Mouse (Mus musculus) intestine, embryonic 14.5 days (tissue): ENCODE results near the gene Celf3. TPM values are rescaled to one million over a fixed set of nuclear protein-coding genes. Genes with fewer than 3 reads are reported as not detected.

Source experiments
- ATAC-seq: fragments of 200-750 bp; cut with Nextera tagmentation; replicated peaks from 2 replicates; pipeline ENCODE4 v1.8.0; 2017; ENCODE audit warnings: low read depth, moderate number of reproducible peaks, moderate TSS enrichment, moderate library complexity; ENCODE audit not compliant: low FRiP score, low TSS enrichment
- DNase-seq: peaks from one replicate; pipeline ENCODE4 v3.0.0-alpha.2; 2018; ENCODE audit warnings: low spot score
- H3K27ac ChIP-seq: fragments of 300-500 bp; sonication (generic); 2 replicates; pipeline ENCODE4 v1.5.1; 2014; ENCODE audit warnings: low read depth, mild to moderate bottlenecking, control low read depth
- H3K27me3 ChIP-seq: fragments of 300-500 bp; sonication (generic); replicated peaks from 2 replicates; pipeline ENCODE4 v1.6.1; 2014; ENCODE audit warnings: low read length, control low read depth; ENCODE audit not compliant: control insufficient read depth, insufficient read depth
- H3K36me3 ChIP-seq: fragments of 300-500 bp; sonication (generic); 2 replicates; pipeline ENCODE4 v1.6.1; 2014; ENCODE audit warnings: low read length, control low read depth; ENCODE audit not compliant: control insufficient read depth, insufficient read depth
- H3K4me1 ChIP-seq: fragments of 300-500 bp; sonication (generic); replicated peaks from 2 replicates; pipeline ENCODE4 v1.6.1; 2014; ENCODE audit warnings: low read length, control low read depth, mixed read lengths; ENCODE audit not compliant: control insufficient read depth, insufficient read depth
- H3K4me2 ChIP-seq: fragments of 300-500 bp; sonication (generic); 2 replicates; pipeline ENCODE4 v1.6.1; 2014; ENCODE audit warnings: low read length
- H3K4me3 ChIP-seq: fragments of 300-500 bp; sonication (generic); 2 replicates; pipeline ENCODE4 v1.5.1; 2014; ENCODE audit warnings: low read depth, low read length, control low read depth, mixed read lengths
- H3K9ac ChIP-seq: fragments of 300-500 bp; sonication (generic); 2 replicates; pipeline ENCODE4 v1.6.1; 2014; ENCODE audit warnings: mild to moderate bottlenecking, low read length
- H3K9me3 ChIP-seq: fragments of 300-500 bp; sonication (generic); 2 replicates; pipeline ENCODE4 v1.6.1; 2016; ENCODE audit warnings: low read length, control low read depth; ENCODE audit not compliant: control insufficient read depth
- WGBS: fragments of 180-500 bp; shearing (Covaris S2); extraction: QIAGEN DNeasy Blood & Tissue Kit; methylation state at CpG from one replicate; pipeline ENCODE4 v1.1.7; 2014; 5-methylcytosine and 5-hydroxymethylcytosine counted together
- polyA plus RNA-seq: library from polyadenylated mRNA; unstranded; fragments of >200 nt; fragmentation: Nextera tagmentation; extraction: Ambion mirVana; gene quantifications from 2 replicates; pipeline ENCODE4 v1.2.1, GENCODE M21; 2014

Gene Celf3
- polyA plus RNA-seq, 1 experiment from 2014 or later = 47.7 TPM

DNA sequence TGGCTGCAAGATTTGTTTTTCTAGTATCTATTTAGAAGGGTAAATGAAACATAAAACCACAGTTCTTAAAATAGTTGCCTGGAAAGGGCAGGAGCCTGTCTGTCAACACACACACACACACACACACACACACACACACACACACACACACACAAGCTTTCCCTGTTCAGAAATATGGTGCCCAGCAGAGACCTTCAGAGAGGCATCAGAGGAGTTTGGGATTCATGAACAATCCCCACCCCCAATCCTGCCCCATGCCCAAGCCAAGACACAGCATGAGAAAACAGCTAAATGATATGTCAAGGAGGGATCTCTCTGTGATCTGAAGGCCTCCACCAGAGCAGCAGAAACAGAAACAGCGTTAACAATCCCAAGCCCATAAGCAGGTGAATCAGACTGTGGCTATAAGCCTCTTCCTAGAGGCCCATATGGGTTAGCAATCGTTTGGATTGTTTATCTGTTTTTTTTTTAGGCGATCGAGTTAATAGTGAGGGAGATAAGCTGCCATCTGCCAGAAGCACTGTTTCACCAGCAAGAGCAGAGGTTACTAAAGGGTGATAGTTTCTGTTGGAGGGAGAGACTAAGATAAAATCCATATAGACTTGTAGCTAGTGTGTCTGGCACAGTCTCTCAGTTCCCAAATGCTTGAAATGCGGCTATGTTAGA lies 4.4 kb upstream of the Celf3 start:
- Histone ChIP-seq H3K36me3 (no peaks in the 10 kb centered on the region), H3K9ac (no peak overlapping the region), H3K4me1 (peaks cover 22% of the 10 kb centered on the region; the same call in 1 of the 2 replicates), H3K9me3 (no peaks in the 10 kb centered on the region), H3K4me2 (no peak overlapping the region), H3K4me3 (no peak overlapping the region), H3K27ac (no peak overlapping the region), H3K27me3 (no peaks in the 10 kb centered on the region)
- ATAC-seq (no peak), DNase-seq (no peak)
- WGBS = 39% methylated on average over 5 of the region's 5 CpGs

DNA sequence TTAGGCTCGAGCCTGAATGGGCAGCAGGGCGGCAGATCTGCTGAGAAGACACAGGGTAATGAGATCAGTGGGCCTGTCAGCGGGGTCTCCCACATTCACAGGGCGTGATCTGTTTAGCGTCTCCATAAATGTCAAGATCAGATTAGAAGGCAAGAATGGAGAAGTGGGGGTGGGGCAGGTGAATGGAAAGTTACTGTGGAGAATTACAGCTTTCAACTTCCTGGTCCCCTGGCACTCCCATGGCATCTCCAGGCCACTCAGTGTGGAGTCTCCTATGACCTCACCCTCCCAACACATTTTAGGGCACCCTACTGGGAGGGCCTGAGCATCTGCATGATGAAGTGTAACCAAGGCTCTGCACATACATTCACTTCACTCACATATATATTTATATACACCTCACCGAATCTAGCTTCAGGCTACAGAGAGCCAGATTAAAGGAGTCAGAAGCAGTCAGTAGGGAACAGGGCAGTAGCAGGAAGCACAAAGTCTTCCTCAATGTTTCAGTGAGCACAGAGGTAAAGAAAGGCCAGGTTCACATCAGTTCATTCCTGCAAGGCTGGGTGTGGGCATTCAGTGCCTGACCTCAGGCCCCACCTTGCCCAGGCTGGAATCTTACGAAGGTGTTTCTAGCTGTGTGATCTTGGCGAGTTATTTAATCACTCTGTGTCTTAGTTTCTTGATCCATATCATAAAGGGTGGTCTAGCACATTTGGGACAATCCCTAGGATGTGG lies 1.6 kb upstream of the Celf3 start:
- Histone ChIP-seq H3K4me3 (no peak overlapping the region), H3K9ac (no peak overlapping the region), H3K4me2 (no peak overlapping the region), H3K27me3 (peaks cover 7% of the 10 kb centered on the region; the same call in 1 of the 2 replicates), H3K27ac (0 out of 2 replicates have a peak overlapping the region, but pooled peaks have one; percentile 6), H3K4me1 (peaks cover 22% of the 10 kb centered on the region; the same call in 1 of the 2 replicates), H3K36me3 (no peaks in the 10 kb centered on the region), H3K9me3 (no peaks in the 10 kb centered on the region)
- ATAC-seq (peak; percentile 59; the same call in 1 of the 2 replicates), DNase-seq (peak; percentile 70)
- WGBS = 23% methylated on average over 8 of the region's 8 CpGs

- no peak overlapping the region for H3K9ac ChIP-seq
- no peak overlapping the region for H3K4me3 ChIP-seq
- ATAC-seq (no peak), DNase-seq (no peak)
- 53% methylated on average over 4 of the region's 4 CpGs for WGBS
- H3K4me1 ChIP-seq = peaks cover 21% of the 10 kb centered on the region; the same call in 1 of the 2 replicates
- H3K4me2 ChIP-seq = no peak overlapping the region
- peaks cover 7% of the 10 kb centered on the region; the same call in 1 of the 2 replicates for H3K27me3 ChIP-seq
- H3K9me3 ChIP-seq = no peaks in the 10 kb centered on the region
- H3K36me3 ChIP-seq = no peaks in the 10 kb centered on the region
- H3K27ac ChIP-seq = peak overlapping the region; percentile 19; the same call in 1 of the 2 replicates
Observed at GRCm38 (mm10) chr3:94477444-94477843, 651 bp upstream of the Celf3 start.

DNA sequence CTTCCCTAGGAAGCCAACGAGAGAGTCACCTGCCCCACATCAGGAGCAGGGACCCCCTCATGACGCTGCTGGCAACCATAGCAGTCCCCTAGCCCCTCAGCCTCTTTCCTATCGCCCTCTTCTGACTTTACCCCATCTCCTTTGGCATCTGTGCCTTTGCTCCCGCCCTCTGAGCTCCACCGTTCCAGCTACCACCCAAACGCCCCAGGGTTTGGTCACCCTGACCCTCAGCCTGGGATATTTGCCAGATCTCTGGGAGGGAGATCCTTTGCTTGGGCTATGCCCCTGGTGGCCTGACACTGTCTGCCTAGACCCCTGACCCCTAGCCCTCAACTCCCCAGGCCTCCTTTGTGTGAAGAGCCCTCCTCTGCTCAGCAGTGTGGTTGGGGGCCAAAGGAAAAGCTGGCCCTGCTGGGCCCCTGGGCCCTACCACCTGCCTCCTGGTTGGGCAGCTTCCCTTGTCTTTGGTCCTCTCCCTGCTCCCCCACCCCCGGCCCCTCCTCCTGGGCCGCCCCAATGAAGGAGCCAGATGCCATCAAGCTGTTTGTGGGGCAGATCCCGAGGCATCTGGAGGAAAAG lies 585 bp downstream of the Celf3 start:
- ATAC-seq = no peak
- Histone ChIP-seq H3K4me3 (peak overlapping the region; percentile 16; the same call in 1 of the 2 replicates), H3K4me2 (no peak overlapping the region)

DNA sequence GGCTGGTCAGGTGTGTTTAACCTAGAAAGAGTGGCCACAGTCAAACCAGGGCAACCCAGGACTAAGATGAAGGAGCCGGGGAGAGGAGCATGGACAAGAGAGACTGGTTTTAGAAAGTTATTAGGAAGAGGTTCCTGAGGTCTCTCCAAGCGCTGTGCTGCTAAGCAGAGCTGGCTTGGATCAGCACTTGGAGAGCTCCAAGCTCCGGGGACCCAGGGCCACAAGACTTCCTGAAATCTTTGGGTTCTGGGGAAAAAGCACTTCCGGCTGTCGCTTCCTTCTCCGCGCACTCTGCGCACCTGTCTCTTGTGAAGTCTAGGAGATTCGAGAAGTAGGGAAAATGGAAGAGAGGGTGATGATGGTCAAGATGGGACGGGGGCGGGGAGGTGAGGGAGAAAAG lies 1.5 kb downstream of the Celf3 start:
- 3% methylated on average over 11 of the region's 11 CpGs for WGBS
- Histone ChIP-seq H3K4me2 (peak overlapping the region; percentile 38), H3K36me3 (no peaks in the 10 kb centered on the region), H3K9me3 (no peaks in the 10 kb centered on the region), H3K4me3 (peak overlapping the region; percentile 16), H3K27ac (no peak overlapping the region), H3K9ac (no peak overlapping the region), H3K27me3 (peaks cover 7% of the 10 kb centered on the region; the same call in 1 of the 2 replicates), H3K4me1 (0 out of 2 replicates have a peak, but pooled peaks cover 9% of the 10 kb centered on the region)
- peak; percentile 76 for DNase-seq
- no peak for ATAC-seq

More for the DNA sequence above, 585 bp downstream of the Celf3 start:
- Histone ChIP-seq H3K27me3 (peaks cover 7% of the 10 kb centered on the region; the same call in 1 of the 2 replicates), H3K9me3 (no peaks in the 10 kb centered on the region), H3K9ac (no peak overlapping the region), H3K4me1 (0 out of 2 replicates have a peak, but pooled peaks cover 10% of the 10 kb centered on the region), H3K27ac (no peak overlapping the region), H3K36me3 (no peaks in the 10 kb centered on the region)
- DNase-seq = no peak
- WGBS = 10% methylated on average over 8 of the region's 9 CpGs

DNA sequence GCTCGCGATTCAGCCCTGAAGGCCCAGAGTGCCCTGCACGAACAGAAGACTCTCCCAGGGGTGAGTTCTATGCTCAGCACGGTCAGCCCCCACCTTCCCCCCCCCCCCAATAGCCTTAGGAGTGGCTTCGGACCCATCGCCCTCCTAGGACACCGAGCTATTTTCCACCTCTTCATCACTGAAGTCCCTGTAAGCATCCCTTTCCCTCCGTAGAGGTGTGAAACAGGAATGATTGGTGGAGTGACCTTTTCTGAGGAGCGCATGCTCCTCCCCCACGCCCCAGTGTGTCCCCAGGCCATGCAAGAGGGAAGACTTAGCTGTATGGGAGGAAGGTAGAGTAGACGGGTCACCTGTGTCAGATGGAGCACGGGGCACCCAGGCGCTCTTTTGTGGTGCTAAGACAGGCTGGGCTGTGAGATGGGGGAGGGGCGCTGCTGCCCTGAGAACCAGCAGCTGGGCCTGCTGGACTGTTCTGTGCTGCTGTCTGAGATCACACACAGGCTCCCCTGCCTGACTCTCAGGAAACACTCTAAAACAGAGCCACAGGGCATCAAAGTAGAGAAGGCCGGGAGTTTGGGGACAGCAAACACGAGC lies 2.3 kb downstream of the Celf3 start, which contains the start of gene Riiad1:
TSS of gene Riiad1 (minus strand) at position 51 of the 594 bp plus-strand sequence.
- WGBS = 12% methylated on average over 16 of the region's 16 CpGs
- Histone ChIP-seq H3K27ac (no peak within 1 kb of the TSS), H3K4me3 (peak within 1 kb of the TSS; percentile 16), H3K36me3 (no peaks in the 10 kb centered on the region), H3K9me3 (no peaks in the 10 kb centered on the region), H3K9ac (no peak within 1 kb of the TSS), H3K4me1 (0 out of 2 replicates have a peak, but pooled peaks cover 9% of the 10 kb centered on the region), H3K4me2 (peak within 1 kb of the TSS; percentile 38), H3K27me3 (peaks cover 7% of the 10 kb centered on the region; the same call in 1 of the 2 replicates)
- ATAC-seq (no peak), DNase-seq (no peak)

DNA sequence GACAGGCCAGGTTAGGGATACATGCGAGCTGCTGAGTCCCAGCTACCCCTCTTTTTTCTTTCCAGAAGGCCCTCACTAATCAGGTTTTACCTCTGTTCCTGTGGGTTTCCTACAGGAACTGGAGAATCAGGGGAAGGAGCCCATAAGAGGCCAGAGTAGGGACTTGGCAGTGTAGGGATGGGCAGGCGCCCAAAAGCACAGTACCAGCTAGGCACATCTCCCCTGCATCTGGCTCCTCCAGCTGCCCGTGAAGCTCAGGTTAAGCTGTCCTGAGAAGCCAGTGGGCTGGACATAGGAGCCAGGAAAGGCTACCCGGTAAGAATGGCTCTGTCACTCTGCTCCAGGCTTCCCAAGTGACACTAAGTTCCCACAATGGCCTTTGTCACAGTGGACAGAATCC lies 3.3 kb downstream of the Celf3 start:
- DNase-seq (no peak), ATAC-seq (no peak)
- no peak overlapping the region for H3K4me3 ChIP-seq
- H3K27ac ChIP-seq = no peak overlapping the region
- no peaks in the 10 kb centered on the region for H3K9me3 ChIP-seq
- 0 out of 2 replicates have a peak, but pooled peaks cover 4% of the 10 kb centered on the region for H3K4me1 ChIP-seq
- H3K36me3 ChIP-seq = no peaks in the 10 kb centered on the region
- H3K9ac ChIP-seq = no peak overlapping the region
- 63% methylated on average over 4 of the region's 4 CpGs for WGBS
- peaks cover 7% of the 10 kb centered on the region; the same call in 1 of the 2 replicates for H3K27me3 ChIP-seq
- no peak overlapping the region for H3K4me2 ChIP-seq

GRCm38 (mm10) chr3:94482764-94483385 lies 4.8 kb downstream of the Celf3 start:
- Histone ChIP-seq H3K9ac (no peak overlapping the region), H3K36me3 (no peaks in the 10 kb centered on the region), H3K4me1 (no peaks in the 10 kb centered on the region), H3K4me2 (no peak overlapping the region), H3K27me3 (peaks cover 7% of the 10 kb centered on the region; the same call in 1 of the 2 replicates), H3K27ac (no peak overlapping the region), H3K9me3 (no peaks in the 10 kb centered on the region), H3K4me3 (no peak overlapping the region)
- ATAC-seq (no peak), DNase-seq (no peak)
- WGBS = 86% methylated on average over 17 of the region's 17 CpGs
